Mouse (Mus musculus) midbrain, postnatal 0 days (tissue): Measurements from ENCODE around the gene Nyap1. TPM values are rescaled to one million over a fixed set of nuclear protein-coding genes. Genes with fewer than 3 reads are reported as not detected.

Experiments used
- ATAC-seq: fragments of 200-750 bp; cut with Nextera tagmentation; 2 replicates; pipeline ENCODE4 v1.8.0; 2017; ENCODE audit warnings: moderate number of reproducible peaks, mild to moderate bottlenecking, moderate TSS enrichment, moderate library complexity; ENCODE audit not compliant: low FRiP score
- DNase-seq: peaks from one replicate; pipeline ENCODE4 v3.0.0-alpha.2; 2015; ENCODE audit warnings: low spot score
- H3K27ac ChIP-seq: fragments of 300-500 bp; sonication (generic); 2 replicates; pipeline ENCODE4 v1.5.1; 2014; ENCODE audit warnings: low read depth, mild to moderate bottlenecking, low read length, mixed read lengths
- H3K27me3 ChIP-seq: fragments of 300-500 bp; sonication (generic); 2 replicates; pipeline ENCODE4 v1.6.1; 2014; ENCODE audit warnings: low read length, control low read depth, mixed read lengths; ENCODE audit not compliant: insufficient read depth
- H3K36me3 ChIP-seq: fragments of 300-500 bp; sonication (generic); 2 replicates; pipeline ENCODE4 v1.6.1; 2014; ENCODE audit warnings: low read length, control low read depth, mixed read lengths; ENCODE audit not compliant: insufficient read depth
- H3K4me1 ChIP-seq: fragments of 300-500 bp; sonication (generic); 2 replicates; pipeline ENCODE4 v1.6.1; 2014; ENCODE audit warnings: mild to moderate bottlenecking, control low read depth, antibody characterized with exemption, low read length, mixed read lengths; ENCODE audit not compliant: insufficient read depth
- H3K4me2 ChIP-seq: fragments of 300-500 bp; sonication (generic); 2 replicates; pipeline ENCODE4 v1.6.1; 2014; ENCODE audit warnings: low read depth, mild to moderate bottlenecking, low read length, mixed read lengths; ENCODE audit not compliant: poor library complexity, severe bottlenecking
- H3K4me3 ChIP-seq: fragments of 300-500 bp; sonication (generic); 2 replicates; pipeline ENCODE4 v1.5.1; 2014; ENCODE audit warnings: low read depth, mild to moderate bottlenecking, low read length, moderate library complexity
- H3K9ac ChIP-seq: fragments of 300-500 bp; sonication (generic); replicated peaks from 2 replicates; pipeline ENCODE4 v1.6.1; 2014; ENCODE audit warnings: mild to moderate bottlenecking, low read length, moderate library complexity, mixed read lengths; ENCODE audit not compliant: poor library complexity, severe bottlenecking
- H3K9me3 ChIP-seq: fragments of 300-500 bp; sonication (generic); 2 replicates; pipeline ENCODE4 v1.6.1; 2016; ENCODE audit warnings: low read length, control low read depth
- CTCF ChIP-seq: IDR thresholded peaks from 2 replicates; pipeline ENCODE4 v1.5.1; 2016; ENCODE audit warnings: antibody characterized with exemption, mild to moderate bottlenecking
- WGBS: fragments of 180-500 bp; shearing (Covaris S2); extraction: QIAGEN DNeasy Blood & Tissue Kit; methylation state at CpG from one replicate; pipeline ENCODE4 v1.1.7; 2014; 5-methylcytosine and 5-hydroxymethylcytosine counted together
- polyA plus RNA-seq: library from polyadenylated mRNA; unstranded; fragments of >200 nt; fragmentation: Nextera tagmentation; extraction: Ambion mirVana; gene quantifications from 2 replicates; pipeline ENCODE4 v1.2.1, GENCODE M21; 2015
- total RNA-seq: library from RNA; depleted of rRNA; stranded (reverse); fragments of >200 nt; gene quantifications from 2 replicates; pipeline ENCODE4 v1.2.3, GENCODE M21; 2014; rRNA removed

The Nyap1 gene
- total RNA-seq, result 230 and 261 TPM in 2 replicates
- 47.0 and 50.1 TPM in 2 replicates for polyA plus RNA-seq

- H3K27me3 ChIP-seq, result no peaks in the 10 kb centered on the region
- H3K27ac ChIP-seq, result peak within 1 kb of the TSS; percentile 91
- ATAC-seq (peak; percentile 84), DNase-seq (peak; percentile 84)
- peak within 1 kb of the TSS; percentile 91 for H3K9ac ChIP-seq
- no peaks in the 10 kb centered on the region; the same call in 1 of the 2 replicates for H3K36me3 ChIP-seq
- H3K4me2 ChIP-seq, result peak within 1 kb of the TSS; percentile 77
- H3K9me3 ChIP-seq, result no peaks in the 10 kb centered on the region
- TF ChIP-seq CTCF, result peak; percentile 86
- WGBS, result under 1% methylated on average over 67 of the region's 71 CpGs
- H3K4me3 ChIP-seq, result peak within 1 kb of the TSS; percentile 77
- peaks cover 18% of the 10 kb centered on the region for H3K4me1 ChIP-seq
Observed at GRCm38 (mm10) chr5:137741023-137741931, at the start of gene Nyap1. TSS of gene Nyap1 (minus strand) at chr5:137741607.

GRCm38 (mm10) chr5:137788946-137789531 lies 47.6 kb upstream of the Nyap1 start:
- Histone ChIP-seq H3K4me1 (peaks cover 14% of the 10 kb centered on the region), H3K4me2 (no peak overlapping the region), H3K4me3 (no peak overlapping the region), H3K9ac (no peak overlapping the region), H3K27ac (no peak overlapping the region), H3K27me3 (no peaks in the 10 kb centered on the region), H3K9me3 (no peaks in the 10 kb centered on the region), H3K36me3 (no peaks in the 10 kb centered on the region)
- DNase-seq (no peak), ATAC-seq (no peak)
- TF ChIP-seq CTCF, result peak; percentile 33; the same call in 1 of the 2 replicates
- WGBS, result 96% methylated on average over 2 of the region's 2 CpGs

GRCm38 (mm10) chr5:137788171-137788570 lies 46.8 kb upstream of the Nyap1 start:
- ATAC-seq (no peak), DNase-seq (no peak)
- Histone ChIP-seq H3K9ac (no peak overlapping the region), H3K4me2 (peak overlapping the region; percentile 61), H3K9me3 (no peaks in the 10 kb centered on the region), H3K4me1 (peaks cover 22% of the 10 kb centered on the region), H3K27ac (no peak overlapping the region), H3K27me3 (no peaks in the 10 kb centered on the region), H3K4me3 (peak overlapping the region; percentile 64), H3K36me3 (peaks cover 7% of the 10 kb centered on the region)
- no peak for TF ChIP-seq CTCF
- WGBS, result 74% methylated on average over 24 of the region's 24 CpGs

- no peaks in the 10 kb centered on the region for H3K27me3 ChIP-seq
- peak within 1 kb of the TSS; percentile 64 for H3K4me3 ChIP-seq
- TF ChIP-seq CTCF, result peak; percentile 92
- H3K27ac ChIP-seq, result peak within 1 kb of the TSS; percentile 97
- H3K36me3 ChIP-seq, result peaks cover 16% of the 10 kb centered on the region
- DNase-seq, result peak; percentile 98
- H3K4me1 ChIP-seq, result peaks cover 25% of the 10 kb centered on the region
- WGBS, result under 1% methylated on average over 48 of the region's 48 CpGs
- ATAC-seq, result peak; percentile 82
- peak within 1 kb of the TSS; percentile 89 for H3K9ac ChIP-seq
- no peaks in the 10 kb centered on the region for H3K9me3 ChIP-seq
- peak within 1 kb of the TSS; percentile 77 for H3K4me2 ChIP-seq
Observed at GRCm38 (mm10) chr5:137787151-137787928, 45.9 kb upstream of the Nyap1 start, which contains the start of the genes Mepce and Zcwpw1. TSS of gene Mepce (minus strand) at chr5:137787655. TSS of gene Zcwpw1 (plus strand) at chr5:137787798.

- 0% methylated on average over 72 of the region's 79 CpGs for WGBS
- TF ChIP-seq CTCF, result no peak
- DNase-seq (peak; percentile 100), ATAC-seq (peak; percentile 94)
- Histone ChIP-seq H3K9me3 (no peaks in the 10 kb centered on the region), H3K36me3 (peaks cover 26% of the 10 kb centered on the region), H3K4me1 (peaks cover 25% of the 10 kb centered on the region), H3K9ac (peak overlapping the region; percentile 89), H3K27me3 (no peaks in the 10 kb centered on the region), H3K27ac (peak overlapping the region; percentile 97), H3K4me3 (peak overlapping the region; percentile 64), H3K4me2 (peak overlapping the region; percentile 77)
Observed at GRCm38 (mm10) chr5:137786109-137786942, 44.9 kb upstream of the Nyap1 start.
